Mouse (Mus musculus) thymus, postnatal 14 days (tissue): ENCODE results near the gene Rufy1.

Source experiments
- DNase-seq: peaks from one replicate; pipeline ENCODE4 v3.0.0; 2021

Rufy1 gene

GRCm38 (mm10) chr11:50430277-50431133 lies at the start of gene Rufy1:
Gene Rufy1 (minus strand): TSS chr11:50431125.
- peak; percentile 84 for DNase-seq

- DNase-seq = no peak
Measured at GRCm38 (mm10) chr11:50478072-50478471, 47.1 kb upstream of the Rufy1 start.

DNA sequence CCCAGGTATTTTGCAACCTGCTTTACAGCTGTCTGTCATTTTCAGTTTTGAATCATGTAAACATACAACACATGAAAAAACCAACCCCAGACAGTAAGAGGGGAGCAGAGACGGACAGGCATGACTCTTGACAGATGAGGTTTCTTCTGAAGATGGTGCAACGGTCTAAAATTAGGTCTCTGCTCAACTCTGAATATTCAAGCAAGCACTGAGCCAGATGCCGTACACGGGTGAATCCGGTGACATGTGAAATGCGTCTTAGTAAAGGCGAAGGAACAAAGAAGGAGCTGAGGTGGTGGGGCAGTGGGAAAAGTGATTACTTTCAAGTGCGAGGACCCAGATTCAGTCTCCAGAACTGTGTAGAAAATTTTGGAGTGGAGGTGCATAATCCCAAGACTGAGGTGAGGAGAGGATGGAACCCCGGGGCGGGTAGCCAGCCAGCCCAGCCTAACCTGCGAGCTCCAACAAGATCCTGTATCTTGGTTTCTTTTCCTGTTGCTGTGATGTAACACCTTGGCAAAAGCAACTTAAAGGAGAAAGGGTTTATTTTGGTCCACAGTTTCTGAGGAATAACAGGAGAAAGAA lies 46.7 kb upstream of the Rufy1 start:
- DNase-seq = no peak

GRCm38 (mm10) chr11:50476971-50477370 lies 46.0 kb upstream of the Rufy1 start:
- DNase-seq = no peak

DNA sequence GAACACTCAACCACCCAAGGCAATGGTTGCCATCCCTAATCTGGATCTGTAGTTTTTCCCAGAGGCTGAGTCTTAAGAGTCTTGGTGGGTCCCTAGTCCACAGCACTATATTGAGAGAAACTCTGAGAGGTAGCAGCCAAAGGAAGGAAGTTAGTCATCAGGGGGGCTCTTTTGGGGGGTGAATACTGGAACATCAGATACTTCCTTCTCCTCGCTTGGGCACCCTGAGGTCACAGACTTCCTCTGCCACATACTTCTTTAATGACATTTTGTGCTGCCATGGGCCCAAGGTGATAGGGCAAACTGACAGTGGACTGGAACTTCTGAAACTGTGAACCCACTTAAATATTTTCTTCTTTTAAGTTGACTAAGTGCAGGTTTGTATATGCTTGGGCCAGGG lies 43.0 kb upstream of the Rufy1 start:
- no peak for DNase-seq

- no peak for DNase-seq
Measured at GRCm38 (mm10) chr11:50472161-50472939, 41.4 kb upstream of the Rufy1 start.

GRCm38 (mm10) chr11:50461481-50461880 lies 30.6 kb upstream of the Rufy1 start:
- DNase-seq = no peak

- no peak for DNase-seq
Measured at GRCm38 (mm10) chr11:50459250-50459649, 28.3 kb upstream of the Rufy1 start.

DNA sequence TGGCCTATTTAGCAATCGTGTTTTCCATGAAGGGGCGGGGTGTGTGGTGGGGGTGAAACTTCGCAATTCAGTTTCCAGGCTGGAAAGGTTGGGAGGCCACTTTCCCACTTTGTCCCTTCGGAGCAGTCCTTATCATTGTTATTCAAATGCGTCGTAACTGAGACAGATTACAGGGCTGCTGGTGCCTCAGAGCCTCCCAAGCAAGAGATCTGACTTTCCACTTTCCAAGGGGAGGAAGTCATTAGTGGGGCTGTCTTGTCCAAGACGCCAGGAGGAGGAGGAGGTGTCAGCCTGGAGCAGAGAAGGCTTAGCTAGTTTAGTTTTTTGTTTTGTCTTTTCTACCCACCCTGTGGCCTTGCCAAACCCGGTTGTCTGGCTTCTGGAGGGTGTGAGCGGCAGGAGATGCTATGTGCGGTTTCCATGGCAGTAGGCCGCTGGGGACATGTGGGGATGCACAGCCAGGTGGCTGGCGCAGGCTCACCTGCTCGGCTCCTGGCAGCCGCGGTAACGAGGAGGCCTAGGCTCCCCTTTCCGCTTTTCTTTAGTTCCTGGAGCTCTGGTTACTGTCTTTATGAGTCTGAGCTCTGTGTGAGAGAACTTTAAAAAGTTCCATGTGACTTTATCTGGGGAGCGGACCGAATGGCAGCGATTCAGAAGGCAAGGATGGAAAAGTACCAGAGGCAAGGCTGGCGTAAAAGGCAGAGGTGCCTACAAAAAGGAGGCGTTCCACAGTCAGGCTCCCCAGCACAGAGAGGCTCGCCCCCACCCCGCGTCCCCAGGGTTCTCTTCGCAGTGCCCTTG lies 26.4 kb upstream of the Rufy1 start:
- DNase-seq = no peak

DNA sequence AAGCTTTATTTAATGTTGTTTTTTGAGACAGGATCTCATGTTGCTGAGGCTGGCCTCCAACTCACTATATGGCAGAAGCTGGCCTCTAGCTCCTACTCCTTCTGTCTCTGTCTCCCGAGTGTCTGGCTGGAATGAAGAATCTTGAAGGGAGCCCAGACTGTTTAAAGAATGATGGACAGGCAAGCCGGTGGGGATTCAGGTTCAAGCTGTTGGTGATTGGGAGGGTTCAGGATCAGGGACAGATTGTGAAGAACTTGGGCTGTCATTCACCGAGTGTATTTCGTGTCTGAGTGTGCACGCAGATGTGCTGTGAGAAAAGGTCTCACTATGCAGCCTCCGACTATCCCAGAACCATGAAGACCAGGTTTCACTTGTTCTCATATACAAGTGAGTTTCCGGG lies 25.5 kb upstream of the Rufy1 start:
- no peak for DNase-seq

- no peak for DNase-seq
Measured at GRCm38 (mm10) chr11:50454934-50455333, 24.0 kb upstream of the Rufy1 start.

- no peak for DNase-seq
Measured at GRCm38 (mm10) chr11:50450236-50450635, 19.3 kb upstream of the Rufy1 start.

GRCm38 (mm10) chr11:50448163-50448562 lies 17.2 kb upstream of the Rufy1 start:
- DNase-seq = peak; percentile 28

DNA sequence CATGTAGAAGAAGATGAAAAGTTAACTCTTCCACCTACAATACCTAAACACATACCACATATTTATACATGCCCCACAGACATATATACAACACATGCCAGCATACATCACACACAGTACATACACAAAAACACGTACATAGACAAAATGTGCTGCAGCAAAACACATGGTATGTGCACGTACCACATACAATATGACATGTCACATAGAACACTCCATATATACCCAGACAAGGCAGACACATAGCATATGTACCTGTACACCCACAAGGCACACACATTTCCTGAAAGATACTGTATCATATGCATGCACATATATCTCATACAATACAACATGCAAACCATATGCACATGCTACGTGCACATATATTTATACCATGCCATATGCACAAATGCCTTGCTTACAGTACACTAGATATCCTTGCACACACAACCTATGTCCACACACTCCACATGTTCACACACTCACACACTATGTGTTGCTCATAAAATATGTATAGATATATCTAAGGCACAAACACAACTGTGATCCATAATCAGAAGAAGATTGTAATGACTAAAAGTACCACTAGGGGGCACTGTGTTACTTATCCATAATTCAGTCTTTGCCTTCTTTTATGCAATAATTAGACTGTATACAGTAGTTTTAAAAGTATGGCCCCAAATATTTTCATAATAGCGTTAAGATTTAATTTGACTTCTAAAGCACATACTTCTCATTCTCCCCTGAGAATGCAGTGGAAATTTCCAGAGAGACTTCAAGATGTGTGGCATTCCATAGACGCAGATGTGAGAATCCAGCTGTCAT lies 12.5 kb upstream of the Rufy1 start:
- DNase-seq = no peak

- no peak for DNase-seq
Measured at GRCm38 (mm10) chr11:50441637-50442036, 10.7 kb upstream of the Rufy1 start.

DNA sequence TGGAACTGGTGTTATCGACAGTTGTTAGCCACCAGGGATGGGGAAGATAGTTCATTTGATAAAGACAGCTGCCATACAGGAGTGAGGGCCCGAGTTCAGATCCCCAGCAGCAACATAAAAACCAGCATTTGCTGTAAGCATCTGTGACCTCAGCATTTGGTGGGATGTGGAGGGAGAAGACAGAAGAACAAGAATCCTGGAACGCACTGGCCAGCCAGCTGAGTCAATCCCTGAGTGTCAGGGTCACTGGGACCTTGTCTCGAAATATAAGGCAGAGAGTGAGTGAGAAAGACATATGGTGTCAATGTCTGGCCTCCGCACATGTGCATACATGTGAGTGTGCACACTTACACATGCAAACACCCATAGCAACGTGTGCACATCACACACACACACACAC lies 9.8 kb upstream of the Rufy1 start:
- DNase-seq = no peak

- peak; percentile 21 for DNase-seq
Measured at GRCm38 (mm10) chr11:50439857-50440256, 8.9 kb upstream of the Rufy1 start.

DNA sequence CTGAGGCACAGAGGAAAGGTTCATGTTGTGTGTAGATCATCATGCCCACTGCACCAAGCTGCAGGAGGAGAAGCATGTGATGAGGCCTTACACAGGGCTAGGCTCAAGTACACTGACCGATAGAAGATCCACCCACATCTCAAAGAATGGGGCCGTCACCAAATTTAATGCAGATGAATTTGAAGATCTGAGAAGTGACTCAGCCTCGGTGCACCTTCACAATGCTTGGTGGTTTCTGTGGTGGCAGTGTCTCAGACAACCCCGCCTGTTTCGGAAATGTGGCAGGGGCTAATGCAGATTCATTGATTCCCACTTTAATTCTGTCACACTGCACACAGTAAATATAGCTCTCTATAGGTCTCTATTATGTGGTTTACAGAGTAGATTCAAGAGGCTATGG lies 2.0 kb upstream of the Rufy1 start:
- no peak for DNase-seq

DNA sequence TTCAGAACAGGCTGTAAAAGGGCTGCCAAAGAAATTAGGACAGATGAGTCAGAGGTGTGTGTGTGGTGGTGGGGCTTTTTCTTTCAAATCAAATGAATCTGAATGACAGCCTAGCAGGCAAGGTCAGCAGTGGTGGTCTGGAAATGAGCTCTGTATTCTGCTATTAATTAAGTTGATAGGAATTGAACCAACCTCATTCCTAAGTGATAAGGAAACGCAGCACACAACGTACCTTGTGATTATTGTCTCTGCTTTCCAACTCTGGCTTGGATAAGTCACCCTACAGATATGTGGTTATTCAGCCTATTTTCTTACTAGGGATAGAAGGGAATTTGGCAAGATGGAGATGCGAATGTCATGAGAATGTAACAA lies 1.1 kb upstream of the Rufy1 start:
- no peak for DNase-seq

DNA sequence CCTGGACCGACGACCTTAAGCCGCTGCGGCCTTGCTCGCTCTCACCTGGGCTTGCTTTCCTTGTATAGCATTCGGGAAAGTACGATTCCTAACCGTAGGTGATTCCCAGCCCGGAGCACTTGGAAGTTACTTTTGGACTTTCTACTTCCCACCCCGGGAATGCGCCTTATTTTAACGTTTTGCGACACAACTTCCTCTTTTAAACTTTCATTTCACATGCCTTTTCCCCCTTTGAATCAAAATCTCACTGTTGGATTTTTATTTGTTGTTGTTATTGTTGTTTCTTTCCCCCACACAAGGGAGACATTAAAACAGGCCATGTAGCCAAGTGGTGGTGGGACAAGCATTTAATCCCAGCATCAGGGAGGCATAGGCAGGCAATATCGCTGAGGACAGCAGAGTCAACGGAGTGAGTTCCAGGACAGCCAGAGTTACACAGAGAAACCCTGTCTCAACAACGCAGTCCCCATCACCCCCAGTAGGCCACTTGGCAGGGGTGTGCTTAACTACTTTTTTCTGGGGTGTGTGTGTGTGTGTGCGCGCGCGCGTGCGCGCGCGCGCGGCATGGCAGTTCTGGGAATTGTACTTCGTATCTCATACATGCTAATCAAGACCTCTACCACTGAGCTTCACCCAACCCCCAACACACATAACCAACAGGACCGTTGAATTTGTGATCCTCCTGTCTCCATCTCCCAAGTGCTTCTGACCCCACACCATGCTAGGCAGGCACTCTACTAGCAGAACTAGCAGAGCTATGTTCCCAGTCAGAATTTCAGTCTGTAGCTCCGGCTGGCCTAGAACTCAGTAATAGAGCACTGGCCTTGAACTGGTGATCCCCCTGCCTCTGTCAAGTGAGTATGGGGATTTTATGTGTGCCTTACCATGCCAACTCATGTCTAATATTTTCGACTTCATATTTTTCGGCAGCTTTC lies 476 bp upstream of the Rufy1 start:
- DNase-seq = peak; percentile 18

DNA sequence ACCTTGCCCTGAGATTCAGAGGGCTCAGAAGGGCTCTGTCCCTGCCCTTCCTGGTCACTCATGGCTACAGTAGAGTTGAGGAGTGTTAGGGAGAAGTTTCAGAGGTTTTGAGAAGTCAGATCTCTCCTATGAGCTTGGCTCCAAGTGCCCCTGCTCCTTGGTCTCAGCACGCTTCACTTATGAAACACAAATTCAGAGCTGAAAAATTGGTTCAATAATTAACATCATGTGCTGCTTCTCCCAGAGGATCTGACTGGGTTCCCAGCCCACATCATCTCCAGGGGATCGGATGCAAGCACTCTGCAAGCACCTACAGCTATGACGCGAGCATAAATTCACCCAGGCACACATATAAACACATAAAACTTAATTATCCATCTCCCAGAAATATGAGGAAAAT lies 4.9 kb downstream of the Rufy1 start:
- DNase-seq = no peak
